11 mouse cellular contexts compared by ENCODE assay signal in the genomic region with DNA sequence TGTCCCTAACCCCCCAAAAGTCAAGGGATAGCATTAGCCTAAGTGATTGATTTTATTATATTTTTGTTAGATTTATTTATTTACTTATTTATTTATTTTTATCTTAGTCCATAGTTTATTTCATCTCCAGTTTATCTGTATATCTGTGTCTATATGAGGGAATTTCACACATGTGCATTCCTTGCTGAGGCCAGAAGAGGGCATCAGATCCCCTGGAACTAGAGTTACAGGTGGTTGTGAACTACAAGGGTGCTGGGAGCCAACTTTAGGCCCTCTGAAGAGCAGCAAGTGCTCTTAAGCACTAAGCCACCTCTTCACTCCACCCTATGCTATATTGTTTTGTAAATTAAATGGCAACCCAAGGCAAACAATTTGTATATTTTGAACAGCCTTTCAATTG. TPM values are rescaled to one million over a fixed set of nuclear protein-coding genes. Genes with fewer than 3 reads are reported as not detected.
DNase-seq lines count a peak whose midpoint lies in the region; ATAC-seq and TF ChIP-seq lines count a peak whose summit lies in the region.
"Had no signal": no experiment of that assay in that cellular context is flagged by ENCODE, and none has a peak within 500 bp of the region (broad histone marks: within the 10 kb centered on the region; RNA-seq: fewer than 3 reads in every experiment).

No protein-coding gene starts in this region.

- H3K4me1 ChIP-seq in cerebellum, adult 2 months (ENCODE audit: control insufficient read depth, insufficient read depth, low read length): peaks cover 20% of the 10 kb centered on the region
- H3K4me1 ChIP-seq in MEL (ENCODE audit: control insufficient read depth in 1 of 2, insufficient read depth in 2 of 2, low read length in 2 of 2): peaks cover 12 to 24% of the 10 kb centered on the region in 2 experiments
- peaks cover 33 to 39% of the 10 kb centered on the region in 2 experiments for H3K4me1 ChIP-seq in liver, embryonic 14.5 days (replicated peaks; ENCODE audit: control insufficient read depth in 2 of 2, insufficient read depth in 2 of 2, low read length in 1 of 2)
- H3K4me1 ChIP-seq: hindbrain, embryonic 15.5 days had no signal

- no peak for TF ChIP-seq EP300 in MEL (IDR thresholded peaks at IDR 0.05; ENCODE audit: low read depth in 1 of 2, low read length in 2 of 2)
- no peak for TF ChIP-seq EP300 in liver, embryonic 14.5 days (IDR thresholded peaks at IDR 0.05; ENCODE audit: low read depth)

- no peaks in the 10 kb centered on the region for H3K27me3 ChIP-seq in cerebellum, adult 2 months (ENCODE audit: control insufficient read depth, insufficient read depth, low read length)
- H3K27me3 ChIP-seq in MEL (ENCODE audit: control insufficient read depth in 1 of 2, insufficient read depth in 2 of 2, low read length in 2 of 2): no peaks in the 10 kb centered on the region
- H3K27me3 ChIP-seq in liver, embryonic 14.5 days (ENCODE audit: control insufficient read depth, insufficient read depth, low read length): no peaks in the 10 kb centered on the region
- H3K27me3 ChIP-seq: hindbrain, embryonic 15.5 days had no signal

- peaks cover 0 to 21% of the 10 kb centered on the region in 2 experiments; a peak in 2 of 4 replicates for H3K36me3 ChIP-seq in MEL (ENCODE audit: control insufficient read depth in 1 of 2, insufficient read depth in 2 of 2, low read length in 2 of 2)
- no peaks in the 10 kb centered on the region; the same call in 1 of the 2 replicates for H3K36me3 ChIP-seq in liver, embryonic 14.5 days (replicated peaks; ENCODE audit: control insufficient read depth, insufficient read depth, low read depth)
- H3K36me3 ChIP-seq: hindbrain, embryonic 15.5 days had no signal

- TF ChIP-seq RAD21 in MEL (IDR thresholded peaks at IDR 0.05; ENCODE audit: low read depth, low read length): peak; percentile 68

- H3K4me2 ChIP-seq in liver, embryonic 14.5 days (ENCODE audit: low read depth): no peak overlapping the region
- H3K4me2 ChIP-seq: heart, embryonic 11.5 days; hindbrain, embryonic 15.5 days had no signal

- TF ChIP-seq POLR2A in cerebellum, adult 2 months (IDR thresholded peaks at IDR 0.05; ENCODE audit: borderline replicate concordance, insufficient read depth, low read length): no peak
- no peak for TF ChIP-seq POLR2A in MEL (IDR thresholded peaks at IDR 0.05; ENCODE audit: control insufficient read depth in 1 of 2, insufficient read depth in 1 of 2, low read depth in 1 of 2, low read length in 2 of 2, poor library complexity in 1 of 2)

- no peak for DNase-seq in cerebellum, adult 2 months
- DNase-seq in cerebellum, adult 11-12 months: no peak
- no peak for DNase-seq in left cerebral cortex, adult 2 months (ENCODE audit: extremely low spot score in 1 of 2, low spot score in 2 of 2)
- no peak for DNase-seq in left cerebral cortex, postnatal 10 days (ENCODE audit: extremely low spot score in 1 of 2, low spot score in 2 of 2)
- peak; percentile 46 for DNase-seq in MEL (ENCODE audit: low read depth, low spot score)
- no peak for DNase-seq in liver, embryonic 14.5 days (ENCODE audit: low read depth in 3 of 3, low spot score in 3 of 3)
- DNase-seq in lung, postnatal 14 days: no peak
- DNase-seq: kidney, postnatal 14 days had no signal

- no peaks in the 10 kb centered on the region for H3K9me3 ChIP-seq in MEL (replicated peaks; ENCODE audit: insufficient read depth, low read length)
- H3K9me3 ChIP-seq in liver, embryonic 14.5 days (ENCODE audit: control insufficient read depth, low read length): peaks cover 3% of the 10 kb centered on the region; the same call in 1 of the 2 replicates
- H3K9me3 ChIP-seq: hindbrain, embryonic 15.5 days had no signal

- H3K9ac ChIP-seq in MEL (ENCODE audit: control insufficient read depth, low read depth, low read length, poor library complexity, severe bottlenecking): no peak overlapping the region
- no peak overlapping the region for H3K9ac ChIP-seq in liver, embryonic 14.5 days (replicated peaks)
- H3K9ac ChIP-seq: hindbrain, embryonic 15.5 days had no signal

- no peak for ATAC-seq in liver, embryonic 14.5 days (ENCODE audit: insufficient read depth)
- ATAC-seq in megakaryocyte, adult 5-6 weeks (ENCODE audit: poor library complexity, severe bottlenecking): no peak

- intact Hi-C loops in left cerebral cortex, adult 2 months (cut with DNase I): no loop called here
- intact Hi-C loops in left cerebral cortex, postnatal 10 days (cut with DNase I): no loop called here

- no peak overlapping the region for H3K27ac ChIP-seq in cerebellum, adult 2 months (ENCODE audit: insufficient read depth, low read length)
- no peak overlapping the region for H3K27ac ChIP-seq in left cerebral cortex, adult 2 months
- H3K27ac ChIP-seq in MEL (ENCODE audit: control insufficient read depth, low read depth, low read length): no peak overlapping the region
- peak overlapping the region; percentile 36 for H3K27ac ChIP-seq in liver, embryonic 14.5 days
- H3K27ac ChIP-seq: hindbrain, embryonic 15.5 days had no signal

- no peaks in the 10 kb centered on the region for H3K79me2 ChIP-seq in MEL (ENCODE audit: control insufficient read depth, insufficient read depth, low read length, poor library complexity)

- no peak overlapping the region for H3K4me3 ChIP-seq in cerebellum, adult 2 months (replicated peaks; ENCODE audit: insufficient read depth, low read depth, low read length)
- H3K4me3 ChIP-seq in left cerebral cortex, adult 2 months: no peak overlapping the region
- no peak overlapping the region for H3K4me3 ChIP-seq in MEL (ENCODE audit: control insufficient read depth in 1 of 2, insufficient read depth in 1 of 2, low read depth in 2 of 2, low read length in 2 of 2)
- no peak overlapping the region for H3K4me3 ChIP-seq in liver, embryonic 14.5 days (ENCODE audit: insufficient read depth in 1 of 2, low read depth in 2 of 2, low read length in 2 of 2)
- H3K4me3 ChIP-seq: hindbrain, embryonic 15.5 days had no signal

- 0 out of 2 replicates have a peak, but pooled peaks have one; percentile 22 for TF ChIP-seq CTCF in cerebellum, adult 2 months (IDR thresholded peaks at IDR 0.05; ENCODE audit: borderline replicate concordance, insufficient read depth, low read depth, low read length)
- peak; percentile 52 for TF ChIP-seq CTCF in left cerebral cortex, adult 2 months (IDR thresholded peaks at IDR 0.05)
- peak; percentile 45 to 61 (median 53) for TF ChIP-seq CTCF in MEL (IDR thresholded peaks at IDR 0.05 in 2 of 3, conservative IDR thresholded peaks at IDR 0.05 in 1 of 3; ENCODE audit: control insufficient read depth in 1 of 3, insufficient read depth in 1 of 3, low read depth in 2 of 3, low read length in 3 of 3, poor library complexity in 1 of 3, severe bottlenecking in 1 of 3)
- TF ChIP-seq CTCF in liver, embryonic 14.5 days (IDR thresholded peaks at IDR 0.05; ENCODE audit: low read depth): peak; percentile 73

TF ChIP-seq in MEL, 35 proteins besides CTCF, POLR2A, EP300 and RAD21:
- peak; percentile 70 for TF ChIP-seq ZC3H11A (IDR thresholded peaks at IDR 0.05; ENCODE audit: low read depth, low read length)
- TF ChIP-seq E2F4 (IDR thresholded peaks at IDR 0.05; ENCODE audit: borderline replicate concordance, low read depth, low read length): no peak
- peak; percentile 73 for TF ChIP-seq SMC3 (IDR thresholded peaks at IDR 0.05; ENCODE audit: low read depth, low read length)

RNA-seq across cellular contexts. Expression of gene Adam10, which starts 10.7 kb away (rescaled TPM):
- 44.9 and 47.7 TPM in 2 replicates for polyA plus RNA-seq in cerebellum, adult 2 months (2012; rRNA removed)
- 10 to 100 TPM; 67.3 to 70.3 TPM for total RNA-seq in left cerebral cortex, adult 2 months (2021)
- total RNA-seq in left cerebral cortex, postnatal 10 days (2021): 10 to 100 TPM; 83.8 to 86.3 TPM
- total RNA-seq in MEL (2012; rRNA removed): 20.3 and 23.1 TPM in 2 replicates
- polyA plus RNA-seq in MEL (2012; ENCODE audit: insufficient read depth in 1 of 2, insufficient read length in 2 of 2, low read depth in 1 of 2, low replicate concordance in 2 of 2, missing spikeins in 1 of 2): 100 to 1,000 TPM in 1 of 2 experiments, 10 to 100 TPM in 1; 52.0 to 127 TPM
- polyA plus RNA-seq in liver, embryonic 14.5 days (2012; rRNA removed): 27.6 and 37.2 TPM in 2 replicates
- polyA plus RNA-seq in liver, embryonic 14.5 days (2014; fragmentation: Nextera tagmentation; extraction: Ambion mirVana): 55.2 and 61.5 TPM in 2 replicates
- 113 TPM in 2 replicates for total RNA-seq in megakaryocyte, adult 5-6 weeks (2015)
- total RNA-seq in megakaryocyte, adult 5-6 weeks (2017): 51.2 and 59.8 TPM in 2 replicates

RNA-seq across cellular contexts. Expression of gene Mindy2, which starts 11.1 kb away (rescaled TPM):
- polyA plus RNA-seq in cerebellum, adult 2 months (2012; rRNA removed): 58.4 and 67.3 TPM in 2 replicates
- 10 to 100 TPM; 38.2 to 40.5 TPM for total RNA-seq in left cerebral cortex, adult 2 months (2021)
- 10 to 100 TPM; 32.8 to 36.2 TPM for total RNA-seq in left cerebral cortex, postnatal 10 days (2021)
- total RNA-seq in MEL (2012; rRNA removed): 6.3 and 7.8 TPM in 2 replicates
- 1 to 10 TPM in 1 of 2 experiments, not detected in 1; 6.8 TPM for polyA plus RNA-seq in MEL (2012; ENCODE audit: insufficient read depth in 1 of 2, insufficient read length in 2 of 2, low read depth in 1 of 2, low replicate concordance in 2 of 2, missing spikeins in 1 of 2)
- 5.2 and 7.8 TPM in 2 replicates for polyA plus RNA-seq in liver, embryonic 14.5 days (2012; rRNA removed)
- 13.7 and 15.3 TPM in 2 replicates for polyA plus RNA-seq in liver, embryonic 14.5 days (2014; fragmentation: Nextera tagmentation; extraction: Ambion mirVana)
- 29.4 and 33.7 TPM in 2 replicates for total RNA-seq in megakaryocyte, adult 5-6 weeks (2015)
- 28.0 and 38.9 TPM in 2 replicates for total RNA-seq in megakaryocyte, adult 5-6 weeks (2017)

RNA-seq across cellular contexts. Expression of gene Gm10642, which starts 12.0 kb away (rescaled TPM):
- 1.4 and 1.5 TPM in 2 replicates for polyA plus RNA-seq in cerebellum, adult 2 months (2012; rRNA removed)
- total RNA-seq in left cerebral cortex, adult 2 months (2021): 1 to 10 TPM; 1.5 to 1.6 TPM
- total RNA-seq in left cerebral cortex, postnatal 10 days (2021): 1 to 10 TPM; 1.7 to 2.0 TPM
- 1.3 and 2.0 TPM in 2 replicates for total RNA-seq in MEL (2012; rRNA removed)
- polyA plus RNA-seq in MEL (2012; ENCODE audit: insufficient read depth in 1 of 2, insufficient read length in 2 of 2, low read depth in 1 of 2, low replicate concordance in 2 of 2, missing spikeins in 1 of 2): 1 to 10 TPM in 1 of 2 experiments, not detected in 1; 1.3 TPM
- polyA plus RNA-seq in liver, embryonic 14.5 days (2012; rRNA removed): 0.47 and 0.50 TPM in 2 replicates
- 0.66 and 0.86 TPM in 2 replicates for polyA plus RNA-seq in liver, embryonic 14.5 days (2014; fragmentation: Nextera tagmentation; extraction: Ambion mirVana)
- 0.18 and 1.0 TPM in 2 replicates for total RNA-seq in megakaryocyte, adult 5-6 weeks (2015)
- total RNA-seq in megakaryocyte, adult 5-6 weeks (2017): 0.85 and 0.99 TPM in 2 replicates
- polyA plus RNA-seq: heart, embryonic 11.5 days had no signal

Comparison
In these comparisons a context has a peak if more than half of its experiments do, and no peak if none do; other contexts are left out.
1. CTCF ChIP-seq: peak in every context shown above with its lines; median percentile 73 in liver, embryonic 14.5 days; 53 in MEL; 52 in left cerebral cortex, adult 2 months; 22 in cerebellum, adult 2 months.